Mouse (Mus musculus) heart, embryonic 16.5 days (tissue): ENCODE results near the gene Peli3. TPM values are rescaled to one million over a fixed set of nuclear protein-coding genes. Genes with fewer than 3 reads are reported as not detected.

ENCODE experiments used
- ATAC-seq: fragments of 200-750 bp; cut with Nextera tagmentation; replicated peaks from 2 replicates; pipeline ENCODE4 v1.8.0; 2017; ENCODE audit warnings: moderate number of reproducible peaks; ENCODE audit not compliant: insufficient read depth, low FRiP score; ENCODE audit errors: extremely low read depth
- H3K27ac ChIP-seq: fragments of 300-500 bp; sonication (generic); 2 replicates; pipeline ENCODE4 v1.5.1; 2014; ENCODE audit warnings: mild to moderate bottlenecking, low read length, control low read depth, moderate library complexity
- H3K27me3 ChIP-seq: fragments of 300-500 bp; sonication (generic); 2 replicates; pipeline ENCODE4 v1.6.1; 2014; ENCODE audit warnings: low read length, mixed read lengths; ENCODE audit not compliant: control insufficient read depth, insufficient read depth
- H3K36me3 ChIP-seq: fragments of 300-500 bp; sonication (generic); 2 replicates; pipeline ENCODE4 v1.6.1; 2014; ENCODE audit not compliant: control insufficient read depth, insufficient read depth
- H3K4me1 ChIP-seq: fragments of 300-500 bp; sonication (generic); 2 replicates; pipeline ENCODE4 v1.6.1; 2014; ENCODE audit warnings: low read length, mixed read lengths; ENCODE audit not compliant: control insufficient read depth, insufficient read depth
- H3K4me2 ChIP-seq: fragments of 300-500 bp; sonication (generic); 2 replicates; pipeline ENCODE4 v1.6.1; 2014; ENCODE audit warnings: low read depth, mild to moderate bottlenecking, control low read depth, low read length
- H3K4me3 ChIP-seq: fragments of 300-500 bp; sonication (generic); 2 replicates; pipeline ENCODE4 v1.5.1; 2014; ENCODE audit warnings: mild to moderate bottlenecking, control low read depth, low read length
- H3K9ac ChIP-seq: fragments of 300-500 bp; sonication (generic); 2 replicates; pipeline ENCODE4 v1.6.1; 2014; ENCODE audit warnings: low read length, control low read depth
- H3K9me3 ChIP-seq: fragments of 300-500 bp; sonication (generic); replicated peaks from 2 replicates; pipeline ENCODE4 v1.6.1; 2016; ENCODE audit warnings: low read length; ENCODE audit not compliant: control insufficient read depth
- WGBS: fragments of 180-500 bp; shearing (Covaris S2); extraction: QIAGEN DNeasy Blood & Tissue Kit; methylation state at CpG from one replicate; pipeline ENCODE4 v1.1.7; 2014; 5-methylcytosine and 5-hydroxymethylcytosine counted together
- polyA plus RNA-seq: library from polyadenylated mRNA; unstranded; fragments of >200 nt; fragmentation: Nextera tagmentation; extraction: Ambion mirVana; gene quantifications from 2 replicates; pipeline ENCODE4 v1.2.1, GENCODE M21; 2015

Peli3 gene
- 0.51 and 0.85 TPM in 2 replicates for polyA plus RNA-seq

- ATAC-seq: peak; percentile 93
- no peaks in the 10 kb centered on the region; the same call in 1 of the 2 replicates for H3K4me1 ChIP-seq
- no peak within 1 kb of the TSS for H3K27ac ChIP-seq
- H3K36me3 ChIP-seq: no peaks in the 10 kb centered on the region
- peaks cover 12% of the 10 kb centered on the region for H3K27me3 ChIP-seq
- WGBS: under 1% methylated on average over 54 of the region's 55 CpGs
- peak within 1 kb of the TSS; percentile 75 for H3K4me3 ChIP-seq
- no peaks in the 10 kb centered on the region for H3K9me3 ChIP-seq
- peak within 1 kb of the TSS; percentile 99 for H3K4me2 ChIP-seq
- H3K9ac ChIP-seq: peak within 1 kb of the TSS; percentile 66
These were observed at the start of gene Peli3 for GRCm38 (mm10) chr19:4942551-4943252. Gene Peli3, minus strand, starts transcription at chr19:4943127.

DNA sequence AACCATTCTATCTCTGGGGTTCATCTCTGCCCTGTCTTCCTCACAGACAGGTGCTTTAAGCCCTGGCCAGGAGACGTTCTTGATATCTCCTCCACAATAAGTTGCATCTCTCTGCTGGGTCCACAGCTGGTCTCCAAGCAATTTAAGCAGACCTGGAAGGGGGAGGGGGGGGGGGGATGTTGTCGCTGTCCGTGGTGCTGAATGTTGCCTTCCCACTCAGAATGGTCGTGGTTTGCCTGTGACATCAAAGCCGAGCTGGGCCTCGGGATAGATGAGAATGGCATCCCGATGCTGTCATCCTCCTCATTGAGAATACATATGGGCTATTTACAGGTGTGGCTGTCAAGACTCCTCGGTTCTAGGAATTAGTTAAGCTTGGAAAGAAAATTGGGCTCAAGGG, 49.4 kb upstream of the Peli3 start:
- Histone ChIP-seq H3K9me3 (no peaks in the 10 kb centered on the region), H3K36me3 (no peaks in the 10 kb centered on the region), H3K4me2 (no peak overlapping the region), H3K27me3 (peaks cover 23% of the 10 kb centered on the region), H3K9ac (no peak overlapping the region), H3K4me3 (no peak overlapping the region), H3K4me1 (peaks cover 23% of the 10 kb centered on the region), H3K27ac (peak overlapping the region; percentile 46; the same call in 1 of the 2 replicates)
- ATAC-seq: no peak
- WGBS: 8% methylated on average over 8 of the region's 8 CpGs

DNA sequence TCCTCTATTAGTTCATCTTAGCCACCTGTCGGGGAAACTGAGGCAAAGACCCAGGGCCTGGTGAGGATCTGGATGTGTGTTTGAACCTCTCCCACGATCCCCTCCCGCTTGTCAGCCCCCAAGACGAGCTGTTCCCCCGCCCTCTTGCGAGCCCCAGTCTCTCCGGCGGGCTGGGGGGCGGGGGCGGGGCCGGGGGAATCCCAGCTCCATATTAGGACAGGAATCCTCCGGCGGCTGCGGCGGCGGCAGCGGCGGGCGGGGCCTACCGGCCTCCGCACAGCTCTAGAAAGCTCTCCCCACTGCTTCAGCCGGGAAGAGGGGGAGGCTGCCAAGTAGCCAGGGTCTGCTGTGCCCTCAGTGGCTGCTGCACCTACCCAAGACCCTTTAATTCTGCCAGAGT, 47.8 kb upstream of the Peli3 start:
- Histone ChIP-seq H3K4me1 (peaks cover 23% of the 10 kb centered on the region), H3K9ac (no peak overlapping the region), H3K4me2 (peak overlapping the region; percentile 54), H3K36me3 (no peaks in the 10 kb centered on the region), H3K4me3 (peak overlapping the region; percentile 16; the same call in 1 of the 2 replicates), H3K9me3 (no peaks in the 10 kb centered on the region), H3K27me3 (peaks cover 23% of the 10 kb centered on the region), H3K27ac (no peak overlapping the region)
- ATAC-seq: no peak
- 1% methylated on average over 21 of the region's 22 CpGs for WGBS

- Histone ChIP-seq H3K27ac (no peak within 1 kb of the TSS), H3K9me3 (no peaks in the 10 kb centered on the region), H3K9ac (no peak within 1 kb of the TSS), H3K36me3 (no peaks in the 10 kb centered on the region), H3K4me3 (peak within 1 kb of the TSS; percentile 16; the same call in 1 of the 2 replicates), H3K27me3 (peaks cover 23% of the 10 kb centered on the region), H3K4me2 (peak within 1 kb of the TSS; percentile 54), H3K4me1 (peaks cover 23% of the 10 kb centered on the region)
- 11% methylated on average over 4 of the region's 4 CpGs for WGBS
- ATAC-seq: no peak
These were observed 47.3 kb upstream of the Peli3 start, which contains the start of gene Npas4 for GRCm38 (mm10) chr19:4990256-4990625. Gene Npas4, minus strand, starts transcription at chr19:4990316.

DNA sequence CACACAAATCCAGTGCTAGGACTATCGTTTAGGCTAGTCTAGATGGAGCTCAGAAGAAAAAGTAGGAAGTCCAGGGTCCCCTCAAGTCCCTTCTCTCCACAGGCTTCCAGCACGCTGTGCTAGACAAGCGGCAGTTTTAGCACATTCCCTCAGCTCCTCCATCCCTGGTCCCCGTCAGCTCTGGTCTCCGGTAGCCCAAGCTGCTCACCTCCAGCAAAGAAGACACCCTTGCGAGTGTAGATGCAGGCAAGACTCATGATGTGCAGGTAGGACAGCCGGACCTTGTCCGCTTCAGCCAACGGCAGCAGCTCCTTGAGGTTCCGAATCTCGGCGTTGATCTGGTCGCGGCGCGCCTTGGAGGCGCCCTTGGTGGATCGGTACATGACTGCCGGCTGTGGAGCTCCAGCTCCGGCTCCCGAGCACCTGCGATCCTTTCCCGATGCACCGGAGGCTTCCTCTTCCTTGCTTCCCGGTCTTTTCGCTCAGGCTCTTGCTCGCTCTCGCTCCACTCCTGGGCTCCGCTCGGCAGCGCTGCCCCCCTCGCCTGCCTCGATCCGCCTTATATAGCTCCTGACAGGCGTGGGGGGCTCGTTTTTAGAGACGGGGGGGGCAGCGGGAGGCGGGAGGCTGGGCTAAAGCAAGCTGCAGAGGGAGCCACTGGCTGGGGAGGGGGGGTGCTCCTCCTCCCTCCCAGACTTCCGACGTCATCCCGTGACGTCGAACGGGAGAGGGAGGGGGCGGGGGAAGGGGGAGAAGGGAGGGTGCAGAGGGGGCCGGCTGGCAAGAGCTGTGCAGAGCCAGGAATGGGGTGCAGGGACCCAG, 46.7 kb upstream of the Peli3 start:
- Histone ChIP-seq H3K4me1 (peaks cover 23% of the 10 kb centered on the region), H3K9ac (no peak overlapping the region), H3K9me3 (no peaks in the 10 kb centered on the region), H3K36me3 (no peaks in the 10 kb centered on the region), H3K27ac (no peak overlapping the region), H3K27me3 (peaks cover 27% of the 10 kb centered on the region), H3K4me3 (no peak overlapping the region), H3K4me2 (no peak overlapping the region)
- WGBS: 21% methylated on average over 46 of the region's 47 CpGs
- no peak for ATAC-seq

GRCm38 (mm10) chr19:4989013-4989412, 46.1 kb upstream of the Peli3 start:
- 2% methylated on average over 13 of the region's 13 CpGs for WGBS
- ATAC-seq: peak; percentile 33; the same call in 1 of the 2 replicates
- no peak overlapping the region for H3K4me2 ChIP-seq
- no peaks in the 10 kb centered on the region for H3K9me3 ChIP-seq
- H3K27ac ChIP-seq: no peak overlapping the region
- peaks cover 29% of the 10 kb centered on the region for H3K27me3 ChIP-seq
- H3K4me1 ChIP-seq: peaks cover 22% of the 10 kb centered on the region
- no peak overlapping the region for H3K9ac ChIP-seq
- no peak overlapping the region for H3K4me3 ChIP-seq
- no peaks in the 10 kb centered on the region for H3K36me3 ChIP-seq

DNA sequence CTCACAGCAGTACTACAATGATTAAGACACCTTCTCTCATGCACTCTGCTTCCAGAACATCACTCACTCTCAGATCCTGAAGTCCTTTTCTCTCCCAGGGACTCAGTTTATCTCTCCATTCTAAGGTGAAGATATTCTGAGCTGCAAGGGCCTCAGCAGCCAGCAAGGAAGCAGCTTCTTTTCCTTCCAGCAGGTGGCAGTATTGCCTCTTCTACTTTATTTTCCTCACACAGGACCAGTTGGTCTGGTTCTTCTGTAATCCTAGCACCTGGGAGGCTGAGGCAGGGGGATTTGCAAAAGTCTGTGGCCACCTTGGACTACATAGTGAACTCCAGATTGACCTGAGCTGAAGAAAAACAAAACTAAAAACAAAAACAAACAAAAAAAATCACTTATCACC, 38.8 kb upstream of the Peli3 start:
- no peaks in the 10 kb centered on the region for H3K4me1 ChIP-seq
- ATAC-seq: no peak
- no peak overlapping the region for H3K4me2 ChIP-seq

GRCm38 (mm10) chr19:4968236-4968635, 25.3 kb upstream of the Peli3 start:
- Histone ChIP-seq H3K4me2 (no peak overlapping the region), H3K36me3 (peaks cover 18% of the 10 kb centered on the region), H3K27ac (no peak overlapping the region), H3K27me3 (no peaks in the 10 kb centered on the region), H3K4me1 (no peaks in the 10 kb centered on the region; the same call in 1 of the 2 replicates), H3K4me3 (no peak overlapping the region), H3K9ac (no peak overlapping the region), H3K9me3 (0 out of 2 replicates have a peak, but pooled peaks cover 3% of the 10 kb centered on the region)
- ATAC-seq: no peak
- 88% methylated on average over 2 of the region's 2 CpGs for WGBS

More for the DNA sequence above, 38.8 kb upstream of the Peli3 start:
- Histone ChIP-seq H3K27me3 (peaks cover 13% of the 10 kb centered on the region), H3K9ac (no peak overlapping the region), H3K4me3 (no peak overlapping the region), H3K9me3 (no peaks in the 10 kb centered on the region), H3K36me3 (no peaks in the 10 kb centered on the region), H3K27ac (no peak overlapping the region)
